Mouse (Mus musculus) stomach, embryonic 14.5 days (tissue): ENCODE measurements around the gene Fam71d. TPM values are rescaled to one million over a fixed set of nuclear protein-coding genes. Genes with fewer than 3 reads are reported as not detected.
A peak's percentile ranks its signal among the peaks of the same experiment; 100 is the strongest.

Experiments used
- ATAC-seq: fragments of 200-750 bp; cut with Nextera tagmentation; 2 replicates; pipeline ENCODE4 v1.8.0; 2017; ENCODE audit warnings: low read depth, moderate TSS enrichment; ENCODE audit not compliant: insufficient number of reproducible peaks, insufficient read depth, low FRiP score
- H3K27ac ChIP-seq: fragments of 300-500 bp; sonication (generic); 2 replicates; pipeline ENCODE4 v1.5.1; 2014; ENCODE audit warnings: mild to moderate bottlenecking, low read length, moderate library complexity, mixed read lengths
- H3K27me3 ChIP-seq: fragments of 300-500 bp; sonication (generic); 2 replicates; pipeline ENCODE4 v1.6.1; 2014; ENCODE audit warnings: low read length, control low read depth, mixed read lengths; ENCODE audit not compliant: control insufficient read depth, insufficient read depth
- H3K36me3 ChIP-seq: fragments of 300-500 bp; sonication (generic); 2 replicates; pipeline ENCODE4 v1.6.1; 2014; ENCODE audit warnings: mild to moderate bottlenecking, control low read depth, low read length, moderate library complexity, mixed read lengths; ENCODE audit not compliant: control insufficient read depth, insufficient read depth
- H3K4me1 ChIP-seq: fragments of 300-500 bp; sonication (generic); 2 replicates; pipeline ENCODE4 v1.6.1; 2014; ENCODE audit warnings: low read length, control low read depth, mixed read lengths; ENCODE audit not compliant: control insufficient read depth, insufficient read depth
- H3K4me2 ChIP-seq: fragments of 300-500 bp; sonication (generic); replicated peaks from 2 replicates; pipeline ENCODE4 v1.6.1; 2014; ENCODE audit warnings: low read depth, low read length, control low read depth
- H3K4me3 ChIP-seq: fragments of 300-500 bp; sonication (generic); 2 replicates; pipeline ENCODE4 v1.5.1; 2014; ENCODE audit warnings: low read depth, low read length, control low read depth
- H3K9ac ChIP-seq: fragments of 300-500 bp; sonication (generic); replicated peaks from 2 replicates; pipeline ENCODE4 v1.6.1; 2014; ENCODE audit warnings: low read depth, mild to moderate bottlenecking, control low read depth, low read length, moderate library complexity, mixed read lengths
- H3K9me3 ChIP-seq: fragments of 300-500 bp; sonication (generic); 2 replicates; pipeline ENCODE4 v1.6.1; 2016; ENCODE audit warnings: low read depth, low read length, control low read depth; ENCODE audit not compliant: control insufficient read depth
- whole genome bisulfite sequencing: fragments of 180-500 bp; shearing (Covaris S2); extraction: QIAGEN DNeasy Blood & Tissue Kit; methylation state at CpG from one replicate; pipeline ENCODE4 v1.1.7; 2014; 5-methylcytosine and 5-hydroxymethylcytosine counted together
- polyA plus RNA-seq: library from polyadenylated mRNA; unstranded; fragments of >200 nt; fragmentation: Nextera tagmentation; extraction: Ambion mirVana; gene quantifications from 2 replicates; pipeline ENCODE4 v1.2.1, GENCODE M21; 2014

The Fam71d gene
- polyA plus RNA-seq, 1 experiment from 2014 or later = not detected

- H3K4me3 ChIP-seq = no peak overlapping the region
- no peaks in the 10 kb centered on the region for H3K9me3 ChIP-seq
- no peak overlapping the region for H3K9ac ChIP-seq
- H3K4me2 ChIP-seq = no peak overlapping the region
- H3K36me3 ChIP-seq = no peaks in the 10 kb centered on the region
- H3K4me1 ChIP-seq = no peaks in the 10 kb centered on the region
- 67% methylated on average over 1 of the region's 1 CpGs for WGBS
- no peak overlapping the region for H3K27ac ChIP-seq
- no peak for ATAC-seq
- H3K27me3 ChIP-seq = no peaks in the 10 kb centered on the region
Observed at GRCm38 (mm10) chr12:78685669-78686215, 5.6 kb upstream of the Fam71d start.

GRCm38 (mm10) chr12:78688876-78689275 is 2.5 kb upstream of the Fam71d start:
- Histone ChIP-seq H3K4me1 (no peaks in the 10 kb centered on the region), H3K27ac (no peak overlapping the region), H3K27me3 (no peaks in the 10 kb centered on the region), H3K4me3 (no peak overlapping the region), H3K4me2 (no peak overlapping the region), H3K9ac (no peak overlapping the region), H3K36me3 (no peaks in the 10 kb centered on the region), H3K9me3 (no peaks in the 10 kb centered on the region)
- ATAC-seq = no peak
- WGBS = 75% methylated on average over 5 of the region's 5 CpGs

GRCm38 (mm10) chr12:78693281-78693680 is 1.9 kb downstream of the Fam71d start:
- 90% methylated on average over 2 of the region's 2 CpGs for WGBS
- Histone ChIP-seq H3K9ac (no peak overlapping the region), H3K4me3 (no peak overlapping the region), H3K4me1 (no peaks in the 10 kb centered on the region), H3K4me2 (no peak overlapping the region), H3K36me3 (no peaks in the 10 kb centered on the region), H3K9me3 (no peaks in the 10 kb centered on the region), H3K27ac (no peak overlapping the region), H3K27me3 (no peaks in the 10 kb centered on the region)
- no peak for ATAC-seq

- H3K27ac ChIP-seq = no peak overlapping the region
- no peak overlapping the region for H3K4me2 ChIP-seq
- H3K27me3 ChIP-seq = no peaks in the 10 kb centered on the region
- no peak overlapping the region for H3K4me3 ChIP-seq
- no peaks in the 10 kb centered on the region for H3K9me3 ChIP-seq
- no peak overlapping the region for H3K9ac ChIP-seq
- H3K4me1 ChIP-seq = no peaks in the 10 kb centered on the region
- WGBS = 73% methylated on average over 2 of the region's 2 CpGs
- no peaks in the 10 kb centered on the region for H3K36me3 ChIP-seq
- ATAC-seq = no peak
Observed at GRCm38 (mm10) chr12:78717783-78718182, 26.4 kb downstream of the Fam71d start.

GRCm38 (mm10) chr12:78727723-78728122 is 36.4 kb downstream of the Fam71d start:
- ATAC-seq = no peak
- H3K4me2 ChIP-seq = no peak overlapping the region
- WGBS = 50% methylated on average over 4 of the region's 4 CpGs

GRCm38 (mm10) chr12:78739633-78740032 is 48.3 kb downstream of the Fam71d start:
- no peak overlapping the region for H3K4me3 ChIP-seq
- H3K27me3 ChIP-seq = no peaks in the 10 kb centered on the region
- WGBS = 15% methylated on average over 2 of the region's 2 CpGs
- no peak overlapping the region for H3K9ac ChIP-seq
- H3K4me1 ChIP-seq = 0 out of 2 replicates have a peak, but pooled peaks cover 3% of the 10 kb centered on the region
- H3K27ac ChIP-seq = no peak overlapping the region
- H3K9me3 ChIP-seq = no peaks in the 10 kb centered on the region
- H3K36me3 ChIP-seq = no peaks in the 10 kb centered on the region
- no peak for ATAC-seq
- H3K4me2 ChIP-seq = no peak overlapping the region

More at GRCm38 (mm10) chr12:78727723-78728122, 36.4 kb downstream of the Fam71d start:
- Histone ChIP-seq H3K27ac (no peak overlapping the region), H3K9me3 (no peaks in the 10 kb centered on the region), H3K36me3 (no peaks in the 10 kb centered on the region), H3K4me1 (no peaks in the 10 kb centered on the region), H3K27me3 (no peaks in the 10 kb centered on the region), H3K9ac (no peak overlapping the region), H3K4me3 (no peak overlapping the region)

- no peak for ATAC-seq
- Histone ChIP-seq H3K27me3 (no peaks in the 10 kb centered on the region), H3K36me3 (no peaks in the 10 kb centered on the region), H3K4me2 (no peak overlapping the region), H3K27ac (no peak overlapping the region), H3K4me1 (0 out of 2 replicates have a peak, but pooled peaks cover 3% of the 10 kb centered on the region), H3K9me3 (no peaks in the 10 kb centered on the region), H3K9ac (no peak overlapping the region), H3K4me3 (no peak overlapping the region)
- WGBS = 75% methylated on average over 2 of the region's 2 CpGs
Observed at GRCm38 (mm10) chr12:78740289-78740688, 49.0 kb downstream of the Fam71d start.

GRCm38 (mm10) chr12:78746226-78746625 is 54.9 kb downstream of the Fam71d start:
- H3K27me3 ChIP-seq = no peaks in the 10 kb centered on the region
- H3K9ac ChIP-seq = no peak overlapping the region
- H3K4me1 ChIP-seq = peaks cover 5% of the 10 kb centered on the region; the same call in 1 of the 2 replicates
- H3K4me3 ChIP-seq = no peak overlapping the region
- H3K27ac ChIP-seq = no peak overlapping the region
- H3K9me3 ChIP-seq = no peaks in the 10 kb centered on the region
- H3K36me3 ChIP-seq = no peaks in the 10 kb centered on the region
- 72% methylated on average over 6 of the region's 6 CpGs for WGBS
- no peak overlapping the region for H3K4me2 ChIP-seq
- no peak for ATAC-seq

- H3K4me2 ChIP-seq = no peak overlapping the region
- no peaks in the 10 kb centered on the region for H3K27me3 ChIP-seq
- 28% methylated on average over 1 of the region's 1 CpGs for WGBS
- H3K9me3 ChIP-seq = no peaks in the 10 kb centered on the region
- ATAC-seq = no peak
- no peak overlapping the region for H3K27ac ChIP-seq
- peaks cover 5% of the 10 kb centered on the region; the same call in 1 of the 2 replicates for H3K4me1 ChIP-seq
- no peak overlapping the region for H3K9ac ChIP-seq
- H3K36me3 ChIP-seq = no peaks in the 10 kb centered on the region
- H3K4me3 ChIP-seq = peak overlapping the region; percentile 84; the same call in 1 of the 2 replicates
Observed at GRCm38 (mm10) chr12:78747406-78747805, 56.1 kb downstream of the Fam71d start.
